Mouse (Mus musculus) heart, embryonic 11.5 days (tissue): ENCODE measurements around the gene Mdga1. TPM values are rescaled to one million over a fixed set of nuclear protein-coding genes. Genes with fewer than 3 reads are reported as not detected.

Experiments
- ATAC-seq: fragments of 200-750 bp; cut with Nextera tagmentation; replicated peaks from 2 replicates; pipeline ENCODE4 v1.8.0; 2017; ENCODE audit warnings: moderate library complexity; ENCODE audit not compliant: insufficient number of reproducible peaks, low FRiP score, low TSS enrichment
- H3K27ac ChIP-seq: fragments of 300-500 bp; sonication (generic); 2 replicates; pipeline ENCODE4 v1.5.1; 2014; ENCODE audit warnings: mild to moderate bottlenecking, low read depth, low read length
- H3K27me3 ChIP-seq: fragments of 300-500 bp; sonication (generic); 2 replicates; pipeline ENCODE4 v1.6.1; 2014; ENCODE audit warnings: mild to moderate bottlenecking, low read length, mixed read lengths; ENCODE audit not compliant: control insufficient read depth, insufficient read depth
- H3K36me3 ChIP-seq: fragments of 300-500 bp; sonication (generic); 2 replicates; pipeline ENCODE4 v1.6.1; 2014; ENCODE audit warnings: mild to moderate bottlenecking, low read length, moderate library complexity, mixed read lengths; ENCODE audit not compliant: control insufficient read depth, insufficient read depth
- H3K4me1 ChIP-seq: fragments of 300-500 bp; sonication (generic); 2 replicates; pipeline ENCODE4 v1.6.1; 2014; ENCODE audit warnings: low read length; ENCODE audit not compliant: control insufficient read depth, insufficient read depth
- H3K4me2 ChIP-seq: fragments of 300-500 bp; sonication (generic); 2 replicates; pipeline ENCODE4 v1.6.1; 2014; ENCODE audit warnings: mild to moderate bottlenecking, moderate library complexity
- H3K4me3 ChIP-seq: fragments of 300-500 bp; sonication (generic); 2 replicates; pipeline ENCODE4 v1.5.1; 2014; ENCODE audit warnings: low read depth, low read length
- H3K9ac ChIP-seq: fragments of 300-500 bp; sonication (generic); 2 replicates; pipeline ENCODE4 v1.6.1; 2014; ENCODE audit warnings: mild to moderate bottlenecking, low read depth, low read length, moderate library complexity
- H3K9me3 ChIP-seq: fragments of 300-500 bp; sonication (generic); replicated peaks from 2 replicates; pipeline ENCODE4 v1.6.1; 2016; ENCODE audit warnings: low read length; ENCODE audit not compliant: control insufficient read depth
- WGBS: fragments of 180-500 bp; shearing (Covaris S2); extraction: QIAGEN DNeasy Blood & Tissue Kit; methylation state at CpG from one replicate; pipeline ENCODE4 v1.1.7; 2014; ENCODE audit not compliant: insufficient replicate concordance; 5-methylcytosine and 5-hydroxymethylcytosine counted together
- polyA plus RNA-seq: library from polyadenylated mRNA; unstranded; fragments of >200 nt; fragmentation: Nextera tagmentation; extraction: Ambion mirVana; gene quantifications from 2 replicates; pipeline ENCODE4 v1.2.1, GENCODE M21; 2014

Mdga1 gene
- polyA plus RNA-seq, result 1.7 and 1.8 TPM in 2 replicates

- no peak within 1 kb of the TSS for H3K4me2 ChIP-seq
- H3K9ac ChIP-seq, result no peak within 1 kb of the TSS
- peaks cover 6% of the 10 kb centered on the region for H3K27me3 ChIP-seq
- no peaks in the 10 kb centered on the region for H3K4me1 ChIP-seq
- no peaks in the 10 kb centered on the region for H3K9me3 ChIP-seq
- no peak within 1 kb of the TSS for H3K27ac ChIP-seq
- WGBS, result 75% methylated on average over 7 of the region's 7 CpGs
- no peak within 1 kb of the TSS for H3K4me3 ChIP-seq
- ATAC-seq, result no peak
- H3K36me3 ChIP-seq, result no peaks in the 10 kb centered on the region
Measured at GRCm38 (mm10) chr17:29970037-29970555, at the start of gene Mdga1. Gene Mdga1 (minus strand): TSS chr17:29970087.

DNA sequence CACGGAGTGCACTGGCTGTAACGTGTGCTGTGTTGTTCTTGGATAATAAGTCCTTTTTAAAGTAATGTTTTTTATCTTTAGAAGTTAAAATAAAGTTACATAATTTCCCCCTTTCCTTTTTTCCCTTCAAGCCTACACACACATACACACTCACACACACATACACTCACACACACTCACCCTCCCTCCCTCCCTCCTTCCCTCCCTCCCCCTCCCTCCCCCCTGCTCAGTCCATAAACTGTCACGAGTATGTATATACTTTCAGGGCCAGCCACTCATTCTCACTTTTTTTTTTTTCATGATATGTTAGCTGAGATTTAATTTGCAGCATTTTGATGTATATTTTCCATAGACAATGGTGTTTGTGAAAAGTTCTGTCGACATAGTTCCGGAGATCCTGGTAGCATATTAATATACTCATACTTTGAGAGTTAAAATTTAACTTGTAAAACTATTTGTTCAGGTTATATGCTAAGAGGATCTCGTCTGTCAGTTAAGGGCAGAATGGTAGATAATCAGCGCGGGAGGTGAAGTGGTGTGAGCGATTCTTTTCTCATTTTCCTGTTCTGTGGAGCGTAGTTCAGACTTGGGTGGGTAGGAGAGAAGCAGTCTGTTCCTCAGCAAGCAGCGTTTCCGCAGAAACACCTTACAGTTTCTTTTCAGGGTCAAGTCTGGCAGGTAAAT lies 49.2 kb upstream of the Mdga1 start:
- no peaks in the 10 kb centered on the region for H3K36me3 ChIP-seq
- no peaks in the 10 kb centered on the region for H3K27me3 ChIP-seq
- H3K9me3 ChIP-seq, result no peaks in the 10 kb centered on the region
- no peak overlapping the region for H3K4me2 ChIP-seq
- H3K4me1 ChIP-seq, result peaks cover 40% of the 10 kb centered on the region
- H3K9ac ChIP-seq, result no peak overlapping the region
- 74% methylated on average over 12 of the region's 12 CpGs for WGBS
- no peak overlapping the region for H3K4me3 ChIP-seq
- no peak for ATAC-seq
- no peak overlapping the region for H3K27ac ChIP-seq

- Histone ChIP-seq H3K4me3 (no peak overlapping the region), H3K4me1 (peaks cover 12% of the 10 kb centered on the region), H3K9ac (no peak overlapping the region), H3K27ac (no peak overlapping the region), H3K36me3 (no peaks in the 10 kb centered on the region), H3K4me2 (no peak overlapping the region), H3K9me3 (no peaks in the 10 kb centered on the region), H3K27me3 (no peaks in the 10 kb centered on the region)
- 92% methylated on average over 4 of the region's 4 CpGs for WGBS
- no peak for ATAC-seq
Measured at GRCm38 (mm10) chr17:30014660-30015059, 44.8 kb upstream of the Mdga1 start.

- Histone ChIP-seq H3K9me3 (no peaks in the 10 kb centered on the region), H3K36me3 (no peaks in the 10 kb centered on the region), H3K9ac (no peak overlapping the region), H3K4me2 (peak overlapping the region; percentile 16), H3K27me3 (no peaks in the 10 kb centered on the region), H3K4me1 (peaks cover 32% of the 10 kb centered on the region), H3K27ac (no peak overlapping the region), H3K4me3 (no peak overlapping the region)
- ATAC-seq, result no peak
Measured at GRCm38 (mm10) chr17:30008392-30008791, 38.5 kb upstream of the Mdga1 start.

GRCm38 (mm10) chr17:30007883-30008282 lies 38.0 kb upstream of the Mdga1 start:
- Histone ChIP-seq H3K27me3 (no peaks in the 10 kb centered on the region), H3K36me3 (no peaks in the 10 kb centered on the region), H3K27ac (0 out of 2 replicates have a peak overlapping the region, but pooled peaks have one; percentile 31), H3K4me2 (peak overlapping the region; percentile 27), H3K9me3 (no peaks in the 10 kb centered on the region), H3K4me1 (peaks cover 35% of the 10 kb centered on the region), H3K9ac (0 out of 2 replicates have a peak overlapping the region, but pooled peaks have one; percentile 30), H3K4me3 (no peak overlapping the region)
- no peak for ATAC-seq
- 43% methylated on average over 6 of the region's 6 CpGs for WGBS

DNA sequence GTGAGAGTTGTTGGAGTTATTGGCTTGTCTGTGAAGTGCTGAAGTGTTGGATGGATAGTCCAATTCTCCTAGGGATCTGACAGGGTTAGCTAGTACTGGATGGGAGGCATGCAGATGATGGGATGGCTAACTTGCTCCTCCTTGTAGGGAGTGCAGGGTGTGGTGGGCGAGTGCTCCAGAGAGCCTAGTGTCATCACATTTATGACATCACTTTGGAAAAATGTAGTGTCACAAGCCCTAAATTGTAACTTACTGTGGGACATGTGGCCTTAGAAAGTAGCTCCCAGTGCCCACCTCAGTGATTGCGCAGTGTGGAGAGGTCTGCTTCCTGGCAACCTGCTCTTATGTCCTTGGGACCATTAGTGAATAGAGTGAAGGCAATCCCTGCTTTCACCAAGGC lies 37.0 kb upstream of the Mdga1 start:
- peak overlapping the region; percentile 73 for H3K4me2 ChIP-seq
- H3K27me3 ChIP-seq, result no peaks in the 10 kb centered on the region
- H3K4me1 ChIP-seq, result peaks cover 35% of the 10 kb centered on the region
- no peak for ATAC-seq
- WGBS, result 53% methylated on average over 2 of the region's 2 CpGs
- H3K4me3 ChIP-seq, result no peak overlapping the region
- H3K9ac ChIP-seq, result no peak overlapping the region
- no peaks in the 10 kb centered on the region for H3K36me3 ChIP-seq
- no peak overlapping the region for H3K27ac ChIP-seq
- no peaks in the 10 kb centered on the region for H3K9me3 ChIP-seq

DNA sequence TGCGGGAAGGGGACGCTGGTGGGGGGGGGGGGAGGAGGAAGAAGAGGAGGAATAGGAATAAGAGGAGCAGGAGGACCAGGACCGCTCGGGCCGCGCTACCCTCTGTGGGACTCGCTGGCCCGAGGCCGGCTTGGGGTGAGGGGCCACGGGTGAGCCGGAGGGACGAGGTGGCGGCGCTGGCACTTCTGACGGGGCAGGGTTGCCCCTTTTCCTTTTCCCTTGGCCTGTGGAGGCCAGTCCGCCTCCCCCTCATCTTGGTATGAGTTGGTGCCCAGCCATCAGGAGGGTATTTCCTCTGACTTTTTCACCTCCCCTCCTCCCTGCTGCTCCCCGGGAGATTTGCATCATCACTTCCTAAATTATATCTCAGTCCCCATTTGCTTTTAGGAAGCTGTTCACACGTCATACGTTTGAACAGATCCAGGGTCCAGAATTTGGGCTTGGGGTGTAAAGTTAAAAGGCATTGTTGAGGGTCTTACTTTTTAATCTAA lies 35.6 kb upstream of the Mdga1 start:
- peak overlapping the region; percentile 93 for H3K4me3 ChIP-seq
- peak overlapping the region; percentile 98 for H3K9ac ChIP-seq
- peaks cover 35% of the 10 kb centered on the region for H3K4me1 ChIP-seq
- peak overlapping the region; percentile 73 for H3K4me2 ChIP-seq
- WGBS, result under 1% methylated on average over 7 of the region's 19 CpGs
- H3K27ac ChIP-seq, result peak overlapping the region; percentile 100
- no peaks in the 10 kb centered on the region for H3K9me3 ChIP-seq
- H3K27me3 ChIP-seq, result no peaks in the 10 kb centered on the region
- peak; percentile 14; the same call in 1 of the 2 replicates for ATAC-seq
- H3K36me3 ChIP-seq, result no peaks in the 10 kb centered on the region

DNA sequence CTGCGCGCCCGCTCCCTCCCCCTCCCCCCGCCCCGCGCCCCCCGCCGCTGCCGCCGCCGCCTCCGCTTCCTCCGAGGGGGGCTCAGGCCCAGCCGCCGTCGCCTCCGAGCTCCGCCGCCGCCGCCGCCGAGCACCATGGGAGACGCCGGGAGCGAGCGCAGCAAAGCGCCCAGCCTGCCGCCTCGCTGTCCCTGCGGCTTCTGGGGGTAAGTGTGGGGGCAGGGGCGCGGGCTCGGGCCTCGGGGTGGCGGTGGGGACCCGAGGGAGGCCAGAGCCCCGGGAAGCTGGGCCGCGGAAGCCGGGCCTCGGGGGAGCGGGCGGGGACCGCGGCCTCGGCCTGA lies 35.2 kb upstream of the Mdga1 start:
- Histone ChIP-seq H3K4me1 (peaks cover 35% of the 10 kb centered on the region), H3K27me3 (no peaks in the 10 kb centered on the region), H3K9me3 (no peaks in the 10 kb centered on the region), H3K4me2 (peak overlapping the region; percentile 73), H3K27ac (peak overlapping the region; percentile 100), H3K36me3 (no peaks in the 10 kb centered on the region), H3K4me3 (peak overlapping the region; percentile 93), H3K9ac (peak overlapping the region; percentile 98)
- ATAC-seq, result no peak; the same call in 1 of the 2 replicates
- WGBS, result 2% methylated on average over 25 of the region's 47 CpGs
